Mouse (Mus musculus): ENCODE measurements around the gene Gm49392. TPM values are rescaled to one million over a fixed set of nuclear protein-coding genes. Genes with fewer than 3 reads are reported as not detected.
"Not testable (repeated sequence)": the region's sequence is repeated elsewhere in the genome, so short reads cannot be mapped to it uniquely, and the experiment has no call there.

The Gm49392 gene
- under 1 TPM in 1 of 2 experiments, not detected in 1; 0.20 TPM for total RNA-seq (2021)

DNA sequence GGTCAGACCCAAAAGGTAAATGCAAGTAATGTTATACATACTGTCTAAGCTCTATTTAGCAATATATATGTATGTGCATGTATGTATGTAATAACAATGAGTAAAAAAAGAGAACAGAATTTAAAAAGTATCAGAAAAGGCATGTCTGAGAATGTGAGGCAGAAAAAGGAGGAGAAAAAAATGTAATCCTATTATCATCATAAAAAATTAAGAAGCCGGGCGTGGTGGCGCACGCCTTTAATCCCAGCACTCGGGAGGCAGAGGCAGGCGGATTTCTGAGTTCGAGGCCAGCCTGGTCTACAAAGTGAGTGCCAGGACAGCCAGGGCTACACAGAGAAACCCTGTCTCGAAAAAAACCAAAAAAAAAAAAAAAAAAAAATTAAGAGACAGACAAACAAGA is at the start of gene Gm49392:
Gene Gm49392 (minus strand): TSS at position 101 of the 400 bp plus-strand sequence.
- DNase-seq (ENCODE audit: extremely low spot score in 1 of 2, low spot score in 1 of 2), result not testable (repeated sequence)

DNA sequence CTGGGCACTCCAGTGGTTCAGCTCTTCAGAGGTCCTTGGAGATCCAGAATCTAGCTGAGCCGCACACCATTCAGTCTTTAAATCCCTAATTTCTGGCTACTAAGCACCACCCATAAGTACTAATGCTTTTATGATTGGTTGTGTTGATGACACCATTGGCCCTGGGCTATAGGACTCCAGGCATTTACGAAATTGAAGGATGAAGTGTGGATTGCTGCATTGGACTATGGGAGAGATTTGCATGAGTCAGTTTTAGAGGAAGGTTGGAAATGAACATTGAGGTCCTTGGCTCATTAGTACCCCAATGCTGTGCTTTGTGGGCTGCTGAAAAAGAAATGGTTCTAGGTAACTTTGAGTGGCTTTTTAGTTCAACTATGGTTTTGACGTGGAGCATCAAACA is 45.2 kb upstream of the Gm49392 start, which contains the start of gene Tpbpa:
Gene Tpbpa (minus strand): TSS at position 101 of the 400 bp plus-strand sequence.
- DNase-seq (ENCODE audit: extremely low spot score in 1 of 2, low spot score in 1 of 2), result not testable (repeated sequence)

DNA sequence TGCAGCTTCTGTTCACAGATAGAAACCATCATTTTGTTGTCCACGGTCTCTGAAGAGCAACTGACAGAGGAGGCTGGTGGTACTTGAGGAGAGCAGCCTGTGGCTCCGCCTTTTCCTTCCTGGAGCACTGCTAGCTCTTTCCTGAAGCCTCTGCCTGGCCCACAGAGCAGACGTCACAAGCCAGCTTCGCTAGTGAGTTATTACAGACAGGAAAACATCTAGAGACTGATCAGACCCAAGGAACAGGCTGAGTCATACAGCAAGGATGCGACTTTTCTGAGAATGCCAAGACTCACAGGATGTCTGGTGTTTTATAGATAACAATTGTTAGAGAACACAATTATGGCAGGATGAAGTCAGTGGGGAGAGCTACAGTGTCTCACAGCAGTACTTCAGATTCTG is 39.8 kb upstream of the Gm49392 start, which contains the start of the genes Gm49391 and Ctla2a:
Gene Gm49391 (minus strand): TSS at position 72 of the 402 bp plus-strand sequence.
Gene Ctla2a (minus strand): TSS at position 126 of the 402 bp plus-strand sequence.
- DNase-seq (ENCODE audit: extremely low spot score in 1 of 2, low spot score in 1 of 2), result no peak

DNA sequence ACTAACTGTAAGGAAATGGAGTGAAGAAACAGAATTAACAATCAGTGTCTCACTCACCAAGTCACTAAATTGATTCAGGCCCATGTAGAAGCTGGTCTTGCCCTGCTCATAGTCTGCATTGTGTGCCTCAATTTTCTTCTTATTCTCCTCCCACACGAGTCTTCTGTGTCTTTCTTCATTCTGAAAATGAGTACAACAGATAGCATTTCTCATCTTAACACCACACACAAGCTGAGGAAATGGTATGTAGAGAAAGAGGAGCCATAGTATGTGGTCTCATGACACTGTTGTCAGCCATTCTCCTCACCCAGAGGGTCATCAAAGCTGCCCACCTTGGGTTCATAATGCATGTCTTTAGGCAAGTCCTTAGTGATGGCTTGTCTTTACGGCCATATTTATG is 38.8 kb upstream of the Gm49392 start, which contains the start of gene Gm49393:
Gene Gm49393 (minus strand): TSS at position 101 of the 400 bp plus-strand sequence.
- not testable (repeated sequence) for DNase-seq (ENCODE audit: extremely low spot score in 1 of 2, low spot score in 1 of 2)

DNA sequence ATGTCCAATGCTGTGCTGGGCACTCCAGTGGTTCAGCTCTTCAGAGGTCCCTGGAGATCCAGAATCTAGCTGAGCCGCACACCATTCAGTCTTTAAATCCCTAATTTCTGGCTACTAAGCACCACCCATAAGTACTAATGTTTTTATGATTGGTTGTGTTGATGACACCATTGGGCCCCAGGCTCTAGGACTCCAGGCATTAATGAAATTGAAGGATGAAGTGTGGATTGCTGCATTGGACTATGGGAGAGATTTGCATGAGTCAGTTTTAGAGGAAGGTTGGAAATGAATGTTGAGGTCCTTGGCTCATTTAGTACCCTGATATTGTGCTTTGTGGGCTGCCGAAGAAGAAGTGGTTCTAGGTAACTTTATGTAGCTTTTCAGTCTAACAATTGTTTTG is 8.1 kb upstream of the Gm49392 start, which contains the start of gene Tpbpb:
Gene Tpbpb (minus strand): TSS at position 101 of the 400 bp plus-strand sequence.
- not testable (repeated sequence) for DNase-seq (ENCODE audit: extremely low spot score in 1 of 2, low spot score in 1 of 2)

DNA sequence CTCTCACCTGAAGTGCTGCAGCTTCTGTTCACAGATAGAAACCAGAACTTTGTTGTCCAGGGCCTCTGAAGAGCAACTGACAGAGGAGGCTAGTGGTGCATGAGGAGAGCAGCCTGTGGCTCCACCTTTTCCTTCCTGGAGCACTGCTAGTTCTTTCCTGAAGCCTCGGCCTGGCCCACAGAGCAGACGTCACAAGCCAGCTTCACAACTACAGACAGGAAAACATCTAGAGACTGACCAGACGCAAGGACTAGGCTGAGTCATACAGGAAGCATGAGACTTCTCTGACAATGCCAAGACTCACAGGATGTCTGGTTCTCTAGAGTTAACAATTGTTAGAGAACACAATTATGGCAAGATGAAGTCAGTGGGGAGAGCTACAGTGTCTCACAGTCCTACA is 634 bp upstream of the Gm49392 start, which contains the start of gene Ctla2b:
Gene Ctla2b (minus strand): TSS at position 120 of the 400 bp plus-strand sequence.
- no peak for DNase-seq (ENCODE audit: extremely low spot score in 1 of 2, low spot score in 1 of 2)

DNA sequence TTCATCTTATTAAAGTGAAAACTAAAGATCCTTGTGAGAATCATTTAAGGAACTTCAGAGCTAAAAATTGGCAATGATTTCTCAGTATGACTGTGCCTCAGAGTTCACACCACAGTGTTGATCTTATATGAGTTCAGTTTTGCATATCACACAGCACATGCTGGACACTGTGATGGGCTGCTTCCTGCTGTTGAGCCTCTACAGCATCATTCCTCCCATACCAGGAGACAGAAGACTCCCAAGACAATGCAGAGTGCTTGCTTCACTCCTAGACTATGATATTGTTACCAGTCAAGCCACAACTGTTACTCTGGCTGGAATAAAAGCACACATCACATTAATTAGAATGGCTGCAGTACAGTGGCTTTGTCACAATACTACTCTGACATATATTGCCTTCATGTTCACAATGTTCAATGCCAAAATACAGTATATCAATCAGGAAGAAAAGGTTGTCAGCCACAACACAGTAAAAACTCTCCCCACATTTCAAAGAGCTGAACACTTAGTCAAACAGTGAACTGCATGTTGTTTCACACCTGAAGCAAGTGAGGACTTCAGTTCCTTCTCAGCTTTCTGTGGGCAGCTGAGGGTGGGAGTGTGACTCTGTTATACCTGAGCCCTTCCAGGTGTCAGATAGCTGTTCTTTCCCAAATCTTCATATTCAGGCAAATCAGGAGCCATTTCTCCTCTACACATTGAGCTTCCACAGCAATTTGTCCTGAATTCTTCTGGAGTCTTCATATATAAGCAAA is 1.1 kb downstream of the Gm49392 start:
- no peak for DNase-seq (ENCODE audit: extremely low spot score in 1 of 2, low spot score in 1 of 2)

DNA sequence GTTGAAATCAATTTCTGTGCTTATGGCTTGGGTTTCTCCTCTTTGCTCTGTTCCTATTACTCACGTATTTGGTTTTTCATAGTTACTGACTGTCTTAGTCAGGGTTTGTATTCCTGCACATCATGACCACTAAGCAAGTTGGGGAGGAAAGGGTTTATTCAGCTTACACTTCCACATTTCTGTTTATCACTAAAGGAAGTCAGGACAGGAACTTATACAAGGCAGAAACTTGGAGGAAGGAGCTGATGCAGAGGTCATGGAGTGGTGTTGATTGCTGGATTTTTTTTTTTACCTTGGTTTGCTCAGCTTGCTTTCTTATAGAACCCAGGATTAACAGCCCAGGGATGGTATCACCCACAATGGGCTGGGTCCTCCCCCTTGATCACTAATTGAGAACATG is 4.4 kb downstream of the Gm49392 start:
- no peak for DNase-seq (ENCODE audit: extremely low spot score in 1 of 2, low spot score in 1 of 2)

DNA sequence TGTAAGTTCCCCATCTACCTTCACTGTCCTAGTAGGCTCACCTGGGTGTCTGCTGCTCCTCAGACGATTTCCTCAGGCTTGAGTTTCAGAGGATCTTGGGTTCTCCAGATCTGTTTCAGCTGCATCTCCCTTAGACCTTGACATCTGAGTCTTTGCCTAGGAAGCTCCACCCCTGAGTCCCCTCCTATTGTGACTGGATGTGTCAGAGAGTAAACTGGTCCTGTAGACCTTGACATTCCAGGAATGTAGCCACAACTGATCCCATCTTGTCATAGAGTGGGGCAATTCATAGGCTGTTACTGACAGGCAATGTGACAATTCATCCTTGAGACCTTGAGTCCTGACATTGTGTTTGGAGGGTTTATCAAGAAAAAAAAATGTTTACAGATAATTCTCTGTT is 32.4 kb downstream of the Gm49392 start, which contains the start of gene 4930486L24Rik:
Gene 4930486L24Rik (minus strand): TSS at position 195 of the 400 bp plus-strand sequence.
- DNase-seq (ENCODE audit: extremely low spot score in 1 of 2, low spot score in 1 of 2), result no peak

DNA sequence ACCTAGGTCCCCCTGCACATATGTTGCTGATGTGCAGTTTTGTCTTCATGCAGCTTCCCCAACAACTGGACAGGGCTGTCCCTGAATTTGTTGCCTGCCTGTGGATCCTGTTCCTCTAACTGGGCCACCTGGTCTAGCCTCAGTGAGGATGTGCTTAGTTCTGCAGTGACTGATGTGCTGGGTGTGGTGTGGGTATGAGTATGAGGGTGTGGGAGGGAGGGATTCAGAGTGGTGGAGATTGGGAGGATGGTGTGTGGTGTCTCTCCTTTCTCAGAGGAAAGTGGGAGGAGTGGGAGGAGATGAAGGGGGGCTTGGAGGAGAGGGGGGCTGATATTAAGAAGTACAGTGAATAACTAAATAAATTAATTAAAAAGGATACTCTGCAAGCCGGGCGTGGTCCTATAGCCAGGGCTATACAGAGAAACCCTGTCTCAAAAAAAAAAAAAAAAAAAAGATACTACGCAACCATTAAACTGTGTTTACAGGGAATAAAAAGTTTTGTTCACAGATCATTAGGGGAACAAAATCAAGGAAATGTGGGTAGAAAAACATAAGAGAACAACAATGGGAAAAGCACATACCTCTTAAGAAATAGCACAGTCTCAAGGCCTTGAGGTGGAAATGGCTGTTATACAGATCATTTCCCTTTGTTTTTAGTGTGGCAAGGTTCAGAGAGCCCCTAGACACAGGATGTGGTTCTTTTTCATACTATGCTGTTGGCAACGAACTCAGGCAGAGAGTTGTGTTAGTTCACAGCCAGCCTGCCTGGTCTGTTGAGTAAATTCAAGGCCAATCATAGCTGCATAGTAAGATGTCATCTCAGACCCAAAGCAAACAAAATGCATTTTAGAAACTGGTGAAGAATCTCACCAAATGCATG is 48.2 kb downstream of the Gm49392 start:
- no peak for DNase-seq (ENCODE audit: extremely low spot score in 1 of 2, low spot score in 1 of 2)

DNA sequence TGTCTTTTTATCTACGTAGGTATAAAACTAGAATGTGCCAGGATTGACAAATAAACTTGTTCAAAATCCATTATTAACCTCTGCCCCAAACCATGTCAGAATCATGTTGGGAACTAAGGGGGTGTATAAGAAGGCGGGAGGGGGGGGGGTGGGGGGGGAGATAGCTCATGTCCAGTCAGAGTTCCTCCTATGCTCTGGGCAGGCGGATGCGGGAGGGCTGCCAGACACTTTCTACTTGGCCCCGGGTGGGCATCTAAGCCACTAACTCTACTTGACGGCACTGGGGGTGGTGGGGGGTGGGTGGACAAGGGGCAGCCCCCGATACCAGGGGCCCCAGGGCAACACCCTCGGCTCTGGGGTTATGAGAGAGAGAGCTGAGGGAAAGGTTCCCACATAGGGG is 53.5 kb downstream of the Gm49392 start:
- no peak for DNase-seq (ENCODE audit: extremely low spot score in 1 of 2, low spot score in 1 of 2)

DNA sequence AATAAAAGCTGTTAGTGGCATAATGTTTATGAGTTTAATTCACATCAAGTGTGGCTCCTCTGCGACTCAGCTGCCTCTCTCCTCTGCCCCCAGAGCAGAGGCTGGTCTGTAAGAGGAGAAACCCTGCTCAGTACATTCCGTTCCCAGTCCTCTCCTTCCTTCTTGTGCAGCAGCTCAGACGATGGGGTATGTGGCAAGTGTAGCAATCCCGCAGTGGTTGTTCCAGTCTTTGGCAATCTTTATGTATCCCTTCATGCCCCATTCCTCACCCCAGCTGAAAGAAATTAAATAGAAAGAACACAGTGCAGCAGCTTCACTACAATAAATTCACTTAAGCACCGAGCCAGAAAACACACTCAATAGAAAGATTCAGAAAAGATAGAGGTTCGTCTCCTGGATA is 54.0 kb downstream of the Gm49392 start:
- no peak for DNase-seq (ENCODE audit: extremely low spot score in 1 of 2, low spot score in 1 of 2)

DNA sequence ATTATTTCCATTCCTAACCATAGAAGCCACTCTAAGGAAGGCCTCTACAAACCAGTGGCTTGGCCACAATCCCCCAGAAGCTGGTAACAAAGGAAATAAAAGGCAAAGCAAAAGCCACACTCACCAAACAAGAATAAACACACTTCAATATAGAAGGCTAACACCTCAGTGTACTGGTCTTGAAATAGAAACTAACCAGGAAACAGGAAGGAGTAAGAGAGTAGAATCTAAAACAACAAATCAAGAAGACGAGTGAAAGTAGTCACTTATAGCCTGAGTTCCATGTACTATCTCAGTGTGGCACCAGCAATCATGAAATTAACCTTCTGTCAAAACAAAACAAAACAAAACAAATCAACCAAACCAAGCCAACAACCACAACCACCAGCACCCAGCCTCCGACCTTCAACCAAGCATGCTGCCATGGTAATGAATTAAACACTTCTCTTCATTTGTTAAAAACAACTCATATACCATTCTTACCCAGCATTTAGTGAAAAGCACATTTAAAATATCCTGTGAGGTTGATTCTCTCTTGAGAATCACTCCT is 57.3 kb downstream of the Gm49392 start:
- no peak for DNase-seq (ENCODE audit: extremely low spot score in 1 of 2, low spot score in 1 of 2)

DNA sequence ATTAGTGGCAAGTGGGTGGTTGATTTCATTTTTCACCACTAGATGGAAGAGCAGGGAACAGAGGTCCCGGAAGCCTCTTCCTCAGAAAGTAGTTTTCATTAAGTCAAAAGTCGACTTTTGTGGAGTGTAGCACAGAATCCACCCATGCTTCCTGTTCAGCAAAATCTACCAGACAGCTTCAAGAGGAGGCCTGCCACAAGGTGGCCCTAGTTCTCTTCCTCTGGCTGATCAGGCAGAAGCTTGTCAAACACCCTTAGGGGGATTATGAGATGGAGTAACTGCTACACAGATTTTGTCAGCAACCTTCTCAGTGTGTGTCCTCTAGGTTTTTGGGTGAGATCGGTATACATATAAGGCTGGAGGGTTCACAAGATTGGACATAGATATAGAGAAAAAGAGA is 70.6 kb downstream of the Gm49392 start:
- DNase-seq (ENCODE audit: extremely low spot score in 1 of 2, low spot score in 1 of 2), result no peak

DNA sequence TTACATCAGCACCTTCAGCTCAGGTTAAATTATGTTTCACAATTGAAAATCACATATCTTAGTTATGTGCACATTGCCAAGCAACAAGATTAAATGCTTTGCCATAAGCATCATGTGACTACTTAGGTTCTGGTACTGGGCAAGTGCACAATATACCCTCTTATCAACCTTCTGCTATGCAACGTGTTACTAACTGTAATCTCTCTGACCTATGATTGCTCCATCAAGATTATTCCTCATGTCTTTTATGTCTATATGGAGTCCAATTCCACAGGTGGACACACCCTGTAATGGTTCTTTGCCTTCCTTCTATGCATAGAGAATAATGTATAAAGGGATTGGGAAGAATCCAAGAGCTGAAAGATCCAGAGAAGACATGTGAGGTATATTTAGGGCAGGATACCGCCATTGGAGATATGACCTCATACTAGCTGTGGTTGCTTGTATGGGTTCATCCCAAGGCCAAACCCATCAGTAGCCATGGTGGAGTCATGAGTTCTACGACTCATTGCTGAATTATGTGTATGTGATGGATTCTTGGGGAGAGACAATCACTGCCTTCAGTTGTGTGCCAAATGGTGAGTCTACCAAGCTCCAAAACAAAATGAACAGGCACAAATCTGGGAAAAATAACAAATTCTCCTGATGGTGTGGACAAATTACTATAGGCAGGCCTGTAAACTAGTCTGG is 76.1 kb downstream of the Gm49392 start:
- no peak for DNase-seq (ENCODE audit: extremely low spot score in 1 of 2, low spot score in 1 of 2)

DNA sequence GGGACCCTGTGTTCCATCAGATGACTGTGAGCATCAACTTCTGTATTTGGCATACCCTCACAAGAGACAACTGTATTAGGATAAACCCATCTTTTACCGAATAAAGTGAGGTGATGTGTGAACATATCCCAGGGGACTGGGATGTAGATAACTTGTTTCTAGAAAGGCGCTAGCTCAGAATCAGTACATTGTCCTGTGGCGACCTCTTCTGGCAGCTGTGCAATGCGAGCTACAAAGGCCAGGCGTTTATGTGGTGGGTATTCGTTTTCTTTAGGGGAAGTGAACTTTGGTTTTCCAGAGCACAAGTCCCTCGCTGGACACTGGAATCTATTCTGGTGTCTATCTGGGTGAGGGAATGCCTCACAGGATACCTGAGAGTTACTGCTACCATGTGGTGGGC is 77.2 kb downstream of the Gm49392 start:
- DNase-seq (ENCODE audit: extremely low spot score in 1 of 2, low spot score in 1 of 2), result peak; percentile 19 to 69

DNA sequence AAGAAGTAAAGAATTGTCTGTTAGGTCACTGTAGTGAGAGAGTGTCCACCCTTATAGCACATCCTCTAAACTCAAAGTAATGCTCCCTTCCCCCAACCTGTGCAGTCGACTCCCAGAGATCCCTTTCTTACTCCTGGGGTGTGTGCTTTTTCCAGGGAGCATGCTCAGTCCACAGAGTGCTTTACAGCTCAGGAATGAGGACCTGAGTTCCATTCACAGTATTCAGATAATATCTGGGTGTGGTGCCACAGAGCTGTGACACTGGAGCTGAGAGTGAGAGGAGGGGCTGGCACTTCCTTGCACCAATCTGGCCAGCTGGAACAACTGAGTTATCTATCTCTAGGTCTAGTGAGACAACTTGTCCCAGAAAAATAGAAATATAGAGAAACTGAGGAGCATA is 83.0 kb downstream of the Gm49392 start:
- no peak for DNase-seq (ENCODE audit: extremely low spot score in 1 of 2, low spot score in 1 of 2)

DNA sequence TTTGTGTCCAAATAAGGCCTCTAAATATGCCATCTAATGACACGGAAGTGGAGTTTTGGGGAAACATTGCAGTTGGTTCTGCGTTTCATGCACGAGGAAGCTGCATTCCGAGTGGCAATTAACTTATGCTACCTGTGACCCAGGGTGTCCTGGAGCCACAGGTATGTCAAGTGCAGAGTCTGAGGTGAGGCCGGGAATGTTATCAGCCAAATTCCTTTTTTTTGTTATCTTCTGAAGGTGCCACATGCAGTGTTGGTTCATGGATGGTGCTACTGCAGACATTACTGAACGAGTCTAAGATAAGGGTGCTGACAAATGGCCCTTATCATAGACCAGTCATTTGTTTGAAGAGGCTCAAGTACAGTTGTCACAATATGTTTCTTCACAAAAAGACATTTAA is 83.9 kb downstream of the Gm49392 start:
- DNase-seq (ENCODE audit: extremely low spot score in 1 of 2, low spot score in 1 of 2), result no peak

DNA sequence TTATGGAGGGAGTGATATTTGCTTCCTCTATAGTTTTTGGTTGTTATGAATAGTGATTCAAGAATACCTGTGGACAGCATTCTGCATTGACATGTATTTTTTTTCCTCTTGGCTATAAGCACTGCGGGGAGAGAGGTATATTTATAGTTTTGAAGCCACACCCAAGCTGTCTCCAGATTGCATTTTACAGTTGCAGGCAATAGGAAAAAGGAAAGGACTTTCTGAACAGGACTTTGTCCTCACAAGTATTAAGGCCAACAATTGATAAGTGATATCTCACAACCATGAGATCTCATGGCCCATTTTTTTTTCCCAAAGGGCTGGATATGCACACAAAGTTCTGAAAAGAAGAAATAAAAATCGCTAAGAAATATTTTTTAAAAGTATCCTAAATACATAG is 87.0 kb downstream of the Gm49392 start:
- DNase-seq (ENCODE audit: extremely low spot score in 1 of 2, low spot score in 1 of 2), result no peak

DNA sequence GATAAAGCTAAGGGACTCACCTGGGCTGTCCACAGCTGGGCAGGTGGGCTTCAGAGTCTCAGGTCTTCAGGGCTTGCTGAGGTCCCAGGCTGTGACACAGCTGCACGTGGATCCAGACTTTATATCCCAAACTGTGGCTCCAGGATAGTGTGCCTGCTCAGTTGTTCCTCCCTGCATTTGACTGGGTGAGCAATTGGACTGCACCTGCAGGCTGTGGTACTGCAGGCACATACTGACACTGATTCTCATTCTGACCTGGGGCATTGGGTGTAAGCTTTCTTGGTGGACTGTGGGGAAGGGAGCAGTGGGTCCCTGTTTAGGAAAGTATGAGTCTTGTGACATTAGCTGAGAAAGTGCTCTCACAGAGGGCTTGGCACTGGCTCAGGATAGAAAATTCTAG is 93.9 kb downstream of the Gm49392 start, which contains the start of gene Ctsll3:
Gene Ctsll3 (minus strand): TSS at position 101 of the 400 bp plus-strand sequence.
- no peak for DNase-seq (ENCODE audit: extremely low spot score in 1 of 2, low spot score in 1 of 2)
